Mouse (Mus musculus): ENCODE results near the gene Zbtb48. TPM values are rescaled to one million over a fixed set of nuclear protein-coding genes. Genes with fewer than 3 reads are reported as not detected.

Zbtb48 gene
- total and polyA plus RNA-seq, 2 experiments from 2014 or later: 10.9 to 14.2 TPM

DNA sequence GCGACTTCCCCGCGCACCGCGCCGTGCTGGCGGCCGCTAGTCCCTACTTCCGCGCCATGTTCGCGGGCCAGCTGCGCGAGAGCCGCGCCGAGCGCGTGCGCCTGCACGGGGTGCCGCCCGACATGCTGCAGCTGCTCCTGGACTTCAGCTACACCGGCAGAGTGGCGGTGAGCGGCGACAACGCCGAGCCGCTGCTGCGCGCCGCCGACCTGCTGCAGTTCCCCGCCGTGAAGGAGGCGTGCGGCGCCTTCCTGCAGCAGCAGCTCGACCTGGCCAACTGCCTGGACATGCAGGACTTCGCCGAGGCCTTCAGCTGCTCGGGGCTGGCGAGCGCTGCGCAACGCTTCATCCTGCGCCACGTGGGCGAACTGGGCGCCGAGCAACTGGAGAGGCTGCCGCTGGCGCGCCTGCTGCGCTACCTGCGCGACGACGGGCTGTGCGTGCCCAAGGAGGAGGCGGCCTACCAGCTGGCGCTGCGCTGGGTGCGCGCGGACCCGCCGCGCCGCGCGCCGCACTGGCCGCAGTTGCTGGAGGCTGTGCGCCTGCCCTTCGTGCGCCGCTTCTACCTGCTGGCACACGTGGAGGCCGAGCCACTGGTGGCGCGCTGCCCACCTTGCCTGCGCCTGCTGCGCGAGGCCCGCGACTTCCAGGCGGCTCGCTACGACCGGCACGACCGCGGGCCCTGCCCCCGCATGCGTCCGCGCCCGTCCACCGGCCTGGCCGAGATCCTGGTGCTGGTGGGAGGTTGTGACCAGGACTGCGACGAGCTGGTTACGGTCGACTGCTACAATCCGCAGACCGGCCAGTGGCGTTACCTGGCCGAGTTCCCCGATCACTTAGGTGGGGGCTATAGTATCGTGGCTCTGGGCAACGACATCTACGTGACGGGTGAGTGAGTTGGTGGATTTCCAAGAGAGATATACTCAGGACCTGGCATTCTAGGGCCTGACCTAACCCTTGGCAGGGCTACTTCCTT is 18.1 kb downstream of the Zbtb48 start:
- no peak for TF ChIP-seq CTCF (IDR thresholded peaks at IDR 0.05; ENCODE audit: low read depth)
- 1% methylated on average over 114 of the region's 115 CpGs for WGBS
- peak; percentile 81 for ATAC-seq

DNA sequence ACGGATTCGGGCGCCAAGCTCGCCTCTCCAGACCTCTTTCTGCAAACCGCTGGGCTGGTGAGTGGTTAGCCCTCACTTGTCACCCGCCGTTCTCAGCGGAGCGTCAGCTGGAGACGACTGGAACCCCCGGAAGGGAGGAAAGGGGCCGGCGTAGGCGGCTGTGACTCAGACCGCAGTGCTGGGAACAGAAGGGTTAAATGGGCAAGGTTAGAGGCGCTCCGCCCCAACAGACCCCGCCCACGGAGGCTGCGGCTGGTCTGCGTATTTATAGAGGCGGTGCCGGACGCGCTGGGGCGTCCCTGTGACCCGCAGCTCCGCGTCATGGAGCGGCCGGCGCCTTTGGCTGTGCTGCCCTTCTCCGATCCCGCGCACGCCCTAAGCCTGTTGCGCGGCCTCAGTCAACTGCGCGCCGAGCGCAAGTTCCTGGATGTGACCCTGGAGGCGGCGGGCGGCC is 18.8 kb downstream of the Zbtb48 start, which contains the start of gene Klhl21:
TSS of gene Klhl21 (plus strand) at position 182 of the 454 bp plus-strand sequence.
- ATAC-seq (peak; percentile 87), DNase-seq (peak; percentile 88)
- peaks cover 19% of the 10 kb centered on the region; the same call in 1 of the 2 replicates for H3K4me1 ChIP-seq (ENCODE audit: insufficient read depth)
- 2% methylated on average over 44 of the region's 45 CpGs for WGBS
- peak within 1 kb of the TSS; percentile 71 for H3K4me3 ChIP-seq (ENCODE audit: low read depth, low read length)
- peak within 1 kb of the TSS; percentile 76 for H3K27ac ChIP-seq (ENCODE audit: low read depth, low read length)
- H3K9me3 ChIP-seq (ENCODE audit: low read length): no peaks in the 10 kb centered on the region
- no peaks in the 10 kb centered on the region; the same call in 1 of the 2 replicates for H3K36me3 ChIP-seq (ENCODE audit: insufficient read depth)
- H3K9ac ChIP-seq: peak within 1 kb of the TSS; percentile 58
- H3K4me2 ChIP-seq (ENCODE audit: low read depth): peak within 1 kb of the TSS; percentile 100
- H3K27me3 ChIP-seq (ENCODE audit: insufficient read depth, low read length): peaks cover 13% of the 10 kb centered on the region
- no peak for TF ChIP-seq CTCF (IDR thresholded peaks at IDR 0.05; ENCODE audit: low read depth)

More for the DNA sequence above, 18.1 kb downstream of the Zbtb48 start:
- Histone ChIP-seq H3K36me3 (ENCODE audit: insufficient read depth) (peaks cover 5% of the 10 kb centered on the region), H3K9me3 (ENCODE audit: low read length) (no peaks in the 10 kb centered on the region), H3K27me3 (ENCODE audit: insufficient read depth, low read length) (peaks cover 13% of the 10 kb centered on the region), H3K27ac (ENCODE audit: low read depth, low read length) (peak overlapping the region; percentile 76), H3K4me2 (ENCODE audit: low read depth) (peak overlapping the region; percentile 100), H3K4me3 (ENCODE audit: low read depth, low read length) (peak overlapping the region; percentile 71), H3K9ac (peak overlapping the region; percentile 58), H3K4me1 (ENCODE audit: insufficient read depth) (peaks cover 19% of the 10 kb centered on the region; the same call in 1 of the 2 replicates)
- DNase-seq: peak; percentile 68

DNA sequence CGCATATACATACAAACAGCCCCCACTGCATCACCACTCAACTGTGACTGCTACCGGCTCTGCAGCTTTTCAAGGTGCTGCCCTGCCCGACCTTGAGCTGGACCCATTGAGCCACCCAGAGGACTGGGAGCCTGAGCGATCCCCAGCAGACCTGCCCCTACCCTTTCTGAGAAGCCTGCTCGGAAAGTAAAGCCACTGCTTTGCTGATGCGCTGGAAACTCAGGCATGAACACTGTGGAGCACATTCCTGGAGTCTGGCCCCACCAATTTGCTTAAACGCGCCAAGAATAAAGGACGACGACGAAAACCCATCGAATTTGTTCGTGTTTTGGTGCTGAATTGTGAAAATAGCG is 19.3 kb downstream of the Zbtb48 start:
- Histone ChIP-seq H3K9me3 (ENCODE audit: low read length) (no peaks in the 10 kb centered on the region), H3K4me3 (ENCODE audit: low read depth, low read length) (peak overlapping the region; percentile 71), H3K27me3 (ENCODE audit: insufficient read depth, low read length) (peaks cover 13% of the 10 kb centered on the region), H3K27ac (ENCODE audit: low read depth, low read length) (peak overlapping the region; percentile 76; the same call in 1 of the 2 replicates), H3K4me2 (ENCODE audit: low read depth) (peak overlapping the region; percentile 100), H3K9ac (peak overlapping the region; percentile 58), H3K36me3 (ENCODE audit: insufficient read depth) (no peaks in the 10 kb centered on the region; the same call in 1 of the 2 replicates), H3K4me1 (ENCODE audit: insufficient read depth) (peaks cover 19% of the 10 kb centered on the region; the same call in 1 of the 2 replicates)
- WGBS: under 1% methylated on average over 14 of the region's 14 CpGs
- DNase-seq (no peak), ATAC-seq (no peak)
- TF ChIP-seq CTCF (IDR thresholded peaks at IDR 0.05; ENCODE audit: low read depth): no peak

DNA sequence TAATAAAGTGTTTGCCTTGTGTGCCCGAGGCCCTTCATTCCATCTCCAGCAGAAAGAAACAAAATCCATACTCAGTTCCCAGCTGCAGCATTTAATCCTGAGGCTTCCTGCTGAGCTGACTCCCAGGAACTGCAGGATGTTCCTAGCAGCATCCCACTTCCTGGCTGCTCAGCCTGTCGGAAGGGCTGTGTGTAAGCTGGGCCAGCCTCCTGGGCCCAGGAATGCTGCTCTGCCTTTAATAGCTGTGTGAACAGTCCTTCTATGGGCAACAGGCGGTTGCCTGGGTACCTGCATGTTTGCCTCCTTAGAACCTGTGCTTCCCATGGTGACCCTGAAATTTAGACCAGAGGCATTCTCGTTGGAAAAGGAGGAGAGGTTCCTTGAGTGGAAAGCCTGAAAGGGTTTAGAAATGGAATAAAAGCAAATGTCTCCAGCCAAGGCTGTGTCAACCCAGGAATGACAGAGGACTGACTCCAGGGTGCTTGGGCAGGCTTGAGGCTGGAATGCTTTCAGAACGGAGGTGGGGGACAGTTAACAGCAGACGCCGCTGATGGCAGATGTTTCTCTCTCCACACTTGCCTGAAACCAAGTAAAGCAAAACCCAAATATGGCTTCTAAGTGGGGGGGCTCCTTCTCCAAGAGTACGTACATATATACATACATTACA is 19.9 kb downstream of the Zbtb48 start:
- H3K27me3 ChIP-seq (ENCODE audit: insufficient read depth, low read length): peaks cover 13% of the 10 kb centered on the region
- no peaks in the 10 kb centered on the region for H3K9me3 ChIP-seq (ENCODE audit: low read length)
- H3K27ac ChIP-seq (ENCODE audit: low read depth, low read length): no peak overlapping the region
- no peak for TF ChIP-seq CTCF (IDR thresholded peaks at IDR 0.05; ENCODE audit: low read depth)
- H3K4me2 ChIP-seq (ENCODE audit: low read depth): peak overlapping the region; percentile 100
- no peak overlapping the region for H3K9ac ChIP-seq
- no peak for DNase-seq
- peaks cover 19% of the 10 kb centered on the region; the same call in 1 of the 2 replicates for H3K4me1 ChIP-seq (ENCODE audit: insufficient read depth)
- no peaks in the 10 kb centered on the region; the same call in 1 of the 2 replicates for H3K36me3 ChIP-seq (ENCODE audit: insufficient read depth)
- peak overlapping the region; percentile 71 for H3K4me3 ChIP-seq (ENCODE audit: low read depth, low read length)
- no peak for ATAC-seq
- 6% methylated on average over 8 of the region's 8 CpGs for whole genome bisulfite sequencing

DNA sequence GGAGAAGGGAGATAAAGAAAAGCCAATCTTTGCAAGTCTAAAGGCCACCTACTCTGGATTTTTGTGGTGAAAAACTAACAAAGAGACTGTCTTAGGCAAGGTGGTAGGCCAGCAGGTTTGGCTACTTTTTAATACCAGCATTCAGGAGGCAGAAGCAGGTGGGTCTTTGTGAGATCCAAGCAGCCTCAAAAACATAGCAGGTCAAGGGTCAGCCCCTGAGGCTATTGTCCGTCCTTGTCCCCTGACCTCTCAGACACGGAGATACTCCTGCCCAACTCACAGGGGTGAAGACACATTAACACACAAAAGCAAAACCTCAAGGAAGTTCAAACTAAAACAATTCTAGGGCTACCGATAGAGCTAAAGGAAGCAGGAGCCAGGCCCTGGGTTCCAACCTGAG is 20.7 kb downstream of the Zbtb48 start:
- no peak for TF ChIP-seq CTCF (IDR thresholded peaks at IDR 0.05; ENCODE audit: low read depth)
- Histone ChIP-seq H3K36me3 (ENCODE audit: insufficient read depth) (no peaks in the 10 kb centered on the region), H3K27me3 (ENCODE audit: insufficient read depth, low read length) (peaks cover 13% of the 10 kb centered on the region), H3K9me3 (ENCODE audit: low read length) (no peaks in the 10 kb centered on the region), H3K27ac (ENCODE audit: low read depth, low read length) (no peak overlapping the region), H3K9ac (no peak overlapping the region), H3K4me2 (ENCODE audit: low read depth) (no peak overlapping the region), H3K4me1 (ENCODE audit: insufficient read depth) (peaks cover 19% of the 10 kb centered on the region; the same call in 1 of the 2 replicates), H3K4me3 (ENCODE audit: low read depth, low read length) (no peak overlapping the region)
- DNase-seq: no peak
- 28% methylated on average over 3 of the region's 3 CpGs for WGBS
- no peak for ATAC-seq

DNA sequence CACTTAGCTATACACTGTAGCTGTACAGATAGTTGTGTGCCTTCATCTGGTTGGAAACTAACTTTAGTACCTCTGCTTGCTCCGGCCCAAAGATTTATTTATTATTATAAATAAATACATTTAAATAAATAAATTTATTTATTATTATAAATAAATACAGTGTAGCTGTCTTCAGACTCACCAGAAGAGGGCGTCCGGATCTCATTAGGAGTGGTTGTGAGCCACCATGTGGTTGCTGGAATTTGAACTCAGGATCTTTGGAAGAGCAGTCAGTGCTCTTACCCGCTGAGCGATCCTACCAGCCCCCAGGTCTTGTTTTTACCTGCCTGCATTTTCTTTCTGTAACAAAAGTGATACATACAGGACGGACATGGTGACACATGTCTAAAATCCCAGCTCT is 21.3 kb downstream of the Zbtb48 start:
- Histone ChIP-seq H3K27me3 (ENCODE audit: insufficient read depth, low read length) (peaks cover 13% of the 10 kb centered on the region), H3K9me3 (ENCODE audit: low read length) (no peaks in the 10 kb centered on the region), H3K27ac (ENCODE audit: low read depth, low read length) (no peak overlapping the region), H3K4me2 (ENCODE audit: low read depth) (no peak overlapping the region), H3K4me3 (ENCODE audit: low read depth, low read length) (no peak overlapping the region), H3K36me3 (ENCODE audit: insufficient read depth) (no peaks in the 10 kb centered on the region), H3K9ac (no peak overlapping the region), H3K4me1 (ENCODE audit: insufficient read depth) (peaks cover 19% of the 10 kb centered on the region; the same call in 1 of the 2 replicates)
- 77% methylated on average over 6 of the region's 6 CpGs for WGBS
- no peak for ATAC-seq
- DNase-seq: no peak
- TF ChIP-seq CTCF (IDR thresholded peaks at IDR 0.05; ENCODE audit: low read depth): peak; percentile 8; the same call in 1 of the 2 replicates

All from forebrain, postnatal 0 days (tissue).